Mouse (Mus musculus): ENCODE data around the gene Itpk1.
A peak's percentile ranks its signal among the peaks of the same experiment; 100 is the strongest.

Gene Itpk1

GRCm38 (mm10) chr12:102691180-102691579 lies 13.6 kb downstream of the Itpk1 start:
- DNase-seq (ENCODE audit: low spot score) = no peak

GRCm38 (mm10) chr12:102689773-102690563 lies 14.8 kb downstream of the Itpk1 start:
- no peak for DNase-seq (ENCODE audit: low spot score)

- peak; percentile 46 for DNase-seq (ENCODE audit: low spot score)
Measured at GRCm38 (mm10) chr12:102686321-102686720, 18.4 kb downstream of the Itpk1 start.

- DNase-seq (ENCODE audit: low spot score) = no peak
Measured at GRCm38 (mm10) chr12:102685523-102685931, 19.2 kb downstream of the Itpk1 start.

GRCm38 (mm10) chr12:102684720-102685386 lies 19.9 kb downstream of the Itpk1 start:
- DNase-seq (ENCODE audit: low spot score) = no peak

- DNase-seq (ENCODE audit: low spot score) = no peak
Measured at GRCm38 (mm10) chr12:102683979-102684378, 20.8 kb downstream of the Itpk1 start.

GRCm38 (mm10) chr12:102683438-102683837 lies 21.3 kb downstream of the Itpk1 start:
- DNase-seq (ENCODE audit: low spot score) = no peak

- DNase-seq (ENCODE audit: low spot score) = no peak
Measured at GRCm38 (mm10) chr12:102682722-102683299, 21.9 kb downstream of the Itpk1 start.

- no peak for DNase-seq (ENCODE audit: low spot score)
Measured at GRCm38 (mm10) chr12:102682085-102682484, 22.6 kb downstream of the Itpk1 start.

- no peak for DNase-seq (ENCODE audit: low spot score)
Measured at GRCm38 (mm10) chr12:102681590-102681989, 23.1 kb downstream of the Itpk1 start.

GRCm38 (mm10) chr12:102678820-102679219 lies 25.9 kb downstream of the Itpk1 start:
- DNase-seq (ENCODE audit: low spot score) = no peak

GRCm38 (mm10) chr12:102677089-102677488 lies 27.6 kb downstream of the Itpk1 start:
- no peak for DNase-seq (ENCODE audit: low spot score)

- no peak for DNase-seq (ENCODE audit: low spot score)
Measured at GRCm38 (mm10) chr12:102674556-102674955, 30.2 kb downstream of the Itpk1 start.

- no peak for DNase-seq (ENCODE audit: low spot score)
Measured at GRCm38 (mm10) chr12:102674123-102674522, 30.6 kb downstream of the Itpk1 start.

- DNase-seq (ENCODE audit: low spot score) = peak; percentile 40
Measured at GRCm38 (mm10) chr12:102672857-102673839, 31.6 kb downstream of the Itpk1 start.

- DNase-seq (ENCODE audit: low spot score) = no peak
Measured at GRCm38 (mm10) chr12:102672176-102672575, 32.6 kb downstream of the Itpk1 start.

- no peak for DNase-seq (ENCODE audit: low spot score)
Measured at GRCm38 (mm10) chr12:102670848-102671247, 33.9 kb downstream of the Itpk1 start.

GRCm38 (mm10) chr12:102665465-102666202 lies 39.1 kb downstream of the Itpk1 start:
- DNase-seq (ENCODE audit: low spot score) = no peak

- DNase-seq (ENCODE audit: low spot score) = no peak
Measured at GRCm38 (mm10) chr12:102664052-102664448, 40.7 kb downstream of the Itpk1 start.

GRCm38 (mm10) chr12:102663349-102664051 lies 41.2 kb downstream of the Itpk1 start:
- no peak for DNase-seq (ENCODE audit: low spot score)
